Mouse (Mus musculus) hindbrain, embryonic 12.5 days (tissue): ENCODE measurements around the gene Olfr1423. TPM values are rescaled to one million over a fixed set of nuclear protein-coding genes. Genes with fewer than 3 reads are reported as not detected.
"Not testable (repeated sequence)": the region's sequence is repeated elsewhere in the genome, so short reads cannot be mapped to it uniquely, and the experiment has no call there.

Experiments used
- ATAC-seq: fragments of 200-750 bp; cut with Nextera tagmentation; 2 replicates; pipeline ENCODE4 v1.8.0; 2017; ENCODE audit warnings: moderate TSS enrichment; ENCODE audit not compliant: low FRiP score
- H3K27ac ChIP-seq: fragments of 300-500 bp; sonication (generic); 2 replicates; pipeline ENCODE4 v1.5.1; 2016; ENCODE audit warnings: mild to moderate bottlenecking
- H3K27me3 ChIP-seq: fragments of 300-500 bp; sonication (generic); 2 replicates; pipeline ENCODE4 v1.6.1; 2016; ENCODE audit warnings: mild to moderate bottlenecking
- H3K36me3 ChIP-seq: fragments of 300-500 bp; sonication (generic); 2 replicates; pipeline ENCODE4 v1.6.1; 2016; ENCODE audit warnings: mild to moderate bottlenecking
- H3K4me1 ChIP-seq: fragments of 300-500 bp; sonication (generic); 2 replicates; pipeline ENCODE4 v1.6.1; 2016
- H3K4me2 ChIP-seq: fragments of 300-500 bp; sonication (generic); replicated peaks from 2 replicates; pipeline ENCODE4 v1.6.1; 2016; ENCODE audit warnings: mild to moderate bottlenecking
- H3K4me3 ChIP-seq: fragments of 300-500 bp; sonication (generic); 2 replicates; pipeline ENCODE4 v1.5.1; 2016; ENCODE audit warnings: mild to moderate bottlenecking
- H3K9ac ChIP-seq: fragments of 300-500 bp; sonication (generic); 2 replicates; pipeline ENCODE4 v1.6.1; 2016; ENCODE audit warnings: mild to moderate bottlenecking, moderate library complexity
- H3K9me3 ChIP-seq: fragments of 300-500 bp; sonication (generic); replicated peaks from 2 replicates; pipeline ENCODE4 v1.6.1; 2016; ENCODE audit warnings: mild to moderate bottlenecking
- WGBS: fragments of 180-500 bp; shearing (Covaris S2); methylation state at CpG from one replicate; pipeline ENCODE4 v1.1.7; 2016; 5-methylcytosine and 5-hydroxymethylcytosine counted together
- polyA plus RNA-seq: library from polyadenylated mRNA; unstranded; fragments of >200 nt; fragmentation: Nextera tagmentation; extraction: Ambion mirVana; gene quantifications from 2 replicates; pipeline ENCODE4 v1.2.1, GENCODE M21; 2016

The Olfr1423 gene
- polyA plus RNA-seq, 1 experiment from 2014 or later = 0.04 TPM

- Histone ChIP-seq H3K4me1 (peaks cover 12% of the 10 kb centered on the region), H3K4me3 (peak overlapping the region; percentile 55), H3K27ac (no peak overlapping the region), H3K27me3 (no peaks in the 10 kb centered on the region), H3K4me2 (peak overlapping the region; percentile 66), H3K9ac (peak overlapping the region; percentile 59), H3K9me3 (no peaks in the 10 kb centered on the region), H3K36me3 (no peaks in the 10 kb centered on the region)
- no peak for ATAC-seq
- WGBS = 57% methylated on average over 9 of the region's 9 CpGs
Measured at GRCm38 (mm10) chr19:12004216-12005008, 36.7 kb downstream of the Olfr1423 start.

- H3K4me3 ChIP-seq = no peak overlapping the region
- WGBS = 95% methylated on average over 2 of the region's 2 CpGs
- ATAC-seq = no peak
- no peaks in the 10 kb centered on the region for H3K27me3 ChIP-seq
- no peak overlapping the region for H3K4me2 ChIP-seq
- H3K9me3 ChIP-seq = no peaks in the 10 kb centered on the region
- no peak overlapping the region for H3K27ac ChIP-seq
- no peak overlapping the region for H3K9ac ChIP-seq
- peaks cover 12% of the 10 kb centered on the region for H3K4me1 ChIP-seq
- no peaks in the 10 kb centered on the region for H3K36me3 ChIP-seq
Measured at GRCm38 (mm10) chr19:12003568-12003967, 37.5 kb downstream of the Olfr1423 start.

GRCm38 (mm10) chr19:12002791-12003190 is 38.3 kb downstream of the Olfr1423 start:
- H3K36me3 ChIP-seq = no peaks in the 10 kb centered on the region
- 64% methylated on average over 14 of the region's 14 CpGs for WGBS
- no peak overlapping the region for H3K9ac ChIP-seq
- peak overlapping the region; percentile 26 for H3K4me2 ChIP-seq
- no peaks in the 10 kb centered on the region for H3K27me3 ChIP-seq
- ATAC-seq = no peak
- no peak overlapping the region for H3K27ac ChIP-seq
- H3K9me3 ChIP-seq = no peaks in the 10 kb centered on the region
- 0 out of 2 replicates have a peak overlapping the region, but pooled peaks have one; percentile 12 for H3K4me3 ChIP-seq
- peaks cover 12% of the 10 kb centered on the region for H3K4me1 ChIP-seq

- ATAC-seq = no peak
- Histone ChIP-seq H3K27me3 (no peaks in the 10 kb centered on the region), H3K4me3 (peak overlapping the region; percentile 12; the same call in 1 of the 2 replicates), H3K9me3 (no peaks in the 10 kb centered on the region), H3K4me2 (peak overlapping the region; percentile 26), H3K27ac (no peak overlapping the region), H3K9ac (no peak overlapping the region), H3K36me3 (no peaks in the 10 kb centered on the region), H3K4me1 (peaks cover 7% of the 10 kb centered on the region)
- 4% methylated on average over 11 of the region's 11 CpGs for WGBS
Measured at GRCm38 (mm10) chr19:12002125-12002524, 39.0 kb downstream of the Olfr1423 start.

- no peak overlapping the region for H3K9ac ChIP-seq
- H3K4me3 ChIP-seq = no peak overlapping the region
- no peaks in the 10 kb centered on the region for H3K9me3 ChIP-seq
- H3K4me1 ChIP-seq = peaks cover 6% of the 10 kb centered on the region
- H3K27ac ChIP-seq = no peak overlapping the region
- H3K36me3 ChIP-seq = no peaks in the 10 kb centered on the region
- no peak overlapping the region for H3K4me2 ChIP-seq
- 25% methylated on average over 3 of the region's 3 CpGs for WGBS
- no peak for ATAC-seq
- no peaks in the 10 kb centered on the region for H3K27me3 ChIP-seq
Measured at GRCm38 (mm10) chr19:12001686-12002085, 39.4 kb downstream of the Olfr1423 start.

GRCm38 (mm10) chr19:11995722-11996448 is 45.2 kb downstream of the Olfr1423 start:
- 60% methylated on average over 2 of the region's 2 CpGs for WGBS
- ATAC-seq = no peak
- Histone ChIP-seq H3K9me3 (no peaks in the 10 kb centered on the region), H3K4me3 (no peak overlapping the region), H3K36me3 (peaks cover 44% of the 10 kb centered on the region), H3K9ac (no peak overlapping the region), H3K27ac (no peak overlapping the region), H3K4me2 (no peak overlapping the region), H3K4me1 (no peaks in the 10 kb centered on the region), H3K27me3 (no peaks in the 10 kb centered on the region)

- Histone ChIP-seq H3K9ac (no peak overlapping the region), H3K4me3 (no peak overlapping the region), H3K27me3 (no peaks in the 10 kb centered on the region), H3K4me2 (no peak overlapping the region), H3K4me1 (no peaks in the 10 kb centered on the region), H3K27ac (no peak overlapping the region), H3K9me3 (no peaks in the 10 kb centered on the region), H3K36me3 (peaks cover 52% of the 10 kb centered on the region)
- no peak for ATAC-seq
- 94% methylated on average over 6 of the region's 6 CpGs for WGBS
Measured at GRCm38 (mm10) chr19:11994703-11995431, 46.2 kb downstream of the Olfr1423 start.

GRCm38 (mm10) chr19:11992441-11993029 is 48.6 kb downstream of the Olfr1423 start:
- no peak overlapping the region for H3K4me2 ChIP-seq

GRCm38 (mm10) chr19:11992034-11992433 is 49.1 kb downstream of the Olfr1423 start:
- H3K9ac ChIP-seq = no peak overlapping the region
- H3K27ac ChIP-seq = no peak overlapping the region
- no peak for ATAC-seq
- H3K36me3 ChIP-seq = peaks cover 77% of the 10 kb centered on the region
- no peak overlapping the region for H3K4me2 ChIP-seq
- no peaks in the 10 kb centered on the region for H3K27me3 ChIP-seq
- no peaks in the 10 kb centered on the region for H3K9me3 ChIP-seq
- WGBS = 92% methylated on average over 9 of the region's 9 CpGs
- no peak overlapping the region for H3K4me3 ChIP-seq
- H3K4me1 ChIP-seq = no peaks in the 10 kb centered on the region

More at GRCm38 (mm10) chr19:11992441-11993029, 48.6 kb downstream of the Olfr1423 start:
- Histone ChIP-seq H3K9me3 (no peaks in the 10 kb centered on the region), H3K9ac (no peak overlapping the region), H3K27me3 (no peaks in the 10 kb centered on the region), H3K36me3 (peaks cover 74% of the 10 kb centered on the region), H3K4me3 (no peak overlapping the region), H3K27ac (no peak overlapping the region), H3K4me1 (no peaks in the 10 kb centered on the region)
- ATAC-seq = no peak
- 96% methylated on average over 10 of the region's 10 CpGs for WGBS

- H3K4me2 ChIP-seq = no peak overlapping the region
- no peak for ATAC-seq
- H3K4me1 ChIP-seq = no peaks in the 10 kb centered on the region
- H3K27me3 ChIP-seq = no peaks in the 10 kb centered on the region
- no peaks in the 10 kb centered on the region for H3K9me3 ChIP-seq
- H3K27ac ChIP-seq = no peak overlapping the region
- 97% methylated on average over 7 of the region's 7 CpGs for WGBS
- no peak overlapping the region for H3K4me3 ChIP-seq
- no peak overlapping the region for H3K9ac ChIP-seq
- H3K36me3 ChIP-seq = peaks cover 85% of the 10 kb centered on the region
Measured at GRCm38 (mm10) chr19:11989334-11989733, 51.8 kb downstream of the Olfr1423 start.

GRCm38 (mm10) chr19:11987841-11988240 is 53.3 kb downstream of the Olfr1423 start:
- H3K4me3 ChIP-seq = no peak overlapping the region
- H3K4me2 ChIP-seq = no peak overlapping the region
- ATAC-seq = no peak
- H3K36me3 ChIP-seq = peaks cover 88% of the 10 kb centered on the region
- H3K9ac ChIP-seq = no peak overlapping the region
- H3K27ac ChIP-seq = no peak overlapping the region
- no peaks in the 10 kb centered on the region for H3K4me1 ChIP-seq
- WGBS = 90% methylated on average over 3 of the region's 3 CpGs
- no peaks in the 10 kb centered on the region for H3K9me3 ChIP-seq
- H3K27me3 ChIP-seq = no peaks in the 10 kb centered on the region

- not testable (repeated sequence) for ATAC-seq, H3K27me3 ChIP-seq, H3K4me2 ChIP-seq, H3K9ac ChIP-seq, H3K9me3 ChIP-seq, H3K4me3 ChIP-seq, H3K4me1 ChIP-seq, H3K27ac ChIP-seq
- WGBS = 89% methylated on average over 5 of the region's 5 CpGs
- peaks cover 89% of the 10 kb centered on the region for H3K36me3 ChIP-seq
Measured at GRCm38 (mm10) chr19:11984614-11985013, 56.5 kb downstream of the Olfr1423 start.
